Mouse (Mus musculus) cortical plate, adult 2 months (tissue): ENCODE results near the gene Pelp1.
"Not testable (repeated sequence)": the region's sequence is repeated elsewhere in the genome, so short reads cannot be mapped to it uniquely, and the experiment has no call there.

Source experiments
- CTCF ChIP-seq: fragments of 200-500 bp; IDR thresholded peaks from 2 replicates; pipeline ENCODE4 v1.5.1; 2011; ENCODE audit warnings: mild to moderate bottlenecking, control low read depth, low read length; ENCODE audit not compliant: insufficient read depth; ENCODE audit errors: extremely low read depth
- POLR2A ChIP-seq: fragments of 200-500 bp; IDR thresholded peaks from 2 replicates; pipeline ENCODE4 v1.6.1; 2011; ENCODE audit warnings: mild to moderate bottlenecking, low read length, control low read depth; ENCODE audit not compliant: insufficient read depth; ENCODE audit errors: extremely low read depth

DNA sequence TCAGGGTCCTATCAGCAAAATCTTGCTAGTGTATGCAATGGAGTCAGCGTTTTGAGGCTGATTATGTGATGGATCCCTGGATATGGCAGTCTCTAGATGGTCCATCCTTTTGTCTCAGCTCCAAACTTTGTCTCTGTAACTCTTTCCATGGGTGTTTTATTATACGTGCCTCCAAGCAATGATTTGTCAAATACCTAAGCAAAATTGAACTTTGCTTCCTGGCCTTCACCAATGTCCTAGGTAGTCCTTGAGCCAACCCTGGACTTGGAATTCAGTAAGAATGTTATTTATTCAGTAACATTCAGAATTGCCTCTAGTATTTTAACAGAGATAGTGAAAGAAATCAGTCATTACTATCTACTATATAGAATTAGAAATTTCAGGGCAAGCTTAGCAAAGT lies 41.2 kb downstream of the Pelp1 start:
- not testable (repeated sequence) for TF ChIP-seq CTCF, POLR2A
